Mouse (Mus musculus) gastrocnemius, postnatal 4 days (tissue): Measurements from ENCODE around the gene Dop1a. TPM values are rescaled to one million over a fixed set of nuclear protein-coding genes. Genes with fewer than 3 reads are reported as not detected.

ENCODE experiments used
- DNase-seq, 2 experiments: peaks; one replicate each; pipeline ENCODE4 v3.0.0; 2021 to 2022; ENCODE audit warnings: low spot score in 2 of 2, mixed read lengths in 2 of 2
- long read RNA-seq, 2 experiments: library from polyadenylated mRNA; stranded (forward); transcript quantifications; one replicate each; pipeline ENCODE4 v2.0.0; 2021
- total RNA-seq, 2 experiments: library from RNA; stranded (reverse); gene quantifications; 2 replicates each; pipeline ENCODE4 v1.2.3; 2021

The Dop1a gene
- total RNA-seq, result 10 to 100 TPM; 22.2 to 28.0 TPM
- long read RNA-seq, experiment 1, partial matches to known transcripts, result 2 of 4 reads
- long read RNA-seq, experiment 1, other reads (novel, unspliced or antisense), result 2 of 4 reads
- long read RNA-seq, experiment 2, partial matches to known transcripts, result 2 of 3 reads
- long read RNA-seq, experiment 2, other reads (novel, unspliced or antisense), result 1 of 3 reads

- DNase-seq, result peak; percentile 90 to 91
These were observed at the start of gene Dop1a for GRCm38 (mm10) chr9:86466990-86467870. TSS of gene Dop1a (plus strand) at chr9:86467154.

DNA sequence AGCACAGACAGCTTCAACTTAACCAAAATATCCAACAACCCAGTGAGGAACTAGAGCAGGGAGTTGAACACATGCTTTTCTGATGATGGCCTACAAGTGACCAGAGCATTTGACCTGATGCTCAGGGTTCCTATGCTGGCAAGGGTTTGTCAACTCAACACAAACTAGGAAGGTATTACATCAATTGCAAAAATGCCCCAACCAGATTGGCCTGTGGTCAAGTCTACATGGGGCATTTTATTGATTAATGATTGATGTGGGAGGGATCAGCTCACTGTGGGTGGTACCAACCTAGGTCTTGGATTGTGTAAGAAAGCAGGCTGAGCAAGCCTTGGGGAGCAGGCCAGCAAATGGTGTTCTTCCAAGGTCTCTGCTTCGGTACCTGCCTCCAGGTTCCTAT is 49.0 kb upstream of the Dop1a start:
- no peak for DNase-seq

DNA sequence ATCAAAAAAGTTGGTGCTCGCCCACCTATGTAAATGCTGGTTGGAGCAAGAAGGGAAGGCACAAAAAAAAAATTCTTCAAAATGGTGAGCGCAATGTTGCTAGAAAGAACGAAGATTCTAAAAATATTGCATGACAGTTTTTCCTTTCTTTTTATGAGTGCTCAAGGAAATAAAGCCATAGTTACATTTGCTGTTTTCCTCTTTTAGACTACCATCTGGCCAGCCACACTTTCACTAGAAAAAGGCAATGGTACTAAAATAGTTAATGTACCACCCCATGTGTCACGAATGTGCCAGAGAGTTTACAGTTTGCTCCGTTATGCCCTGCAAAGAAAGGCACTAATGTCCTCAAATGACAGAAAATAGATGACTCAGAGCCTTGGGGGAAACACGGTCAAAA is 47.6 kb upstream of the Dop1a start:
- no peak for DNase-seq

- no peak for DNase-seq
These were observed 43.6 kb upstream of the Dop1a start for GRCm38 (mm10) chr9:86423331-86423730.

DNA sequence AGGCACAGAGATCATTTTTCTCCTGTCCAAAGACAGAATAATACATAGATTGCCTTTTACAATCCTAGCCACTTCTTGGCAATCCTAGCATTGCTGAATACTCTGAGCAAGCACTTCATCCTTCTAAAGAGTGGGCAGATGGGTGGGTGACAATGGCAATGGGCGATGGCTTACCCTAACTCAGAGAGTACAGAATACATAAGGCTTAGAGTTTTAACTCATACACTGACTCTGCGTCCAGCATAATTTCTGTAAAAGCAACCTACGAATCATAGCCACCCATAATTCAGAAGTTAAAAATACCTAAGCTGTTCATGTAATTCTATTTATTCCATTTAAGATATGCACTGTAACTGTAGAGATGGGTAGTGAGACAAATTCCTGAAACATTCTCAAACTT is 31.4 kb upstream of the Dop1a start:
- no peak for DNase-seq

- DNase-seq, result no peak
These were observed 30.3 kb upstream of the Dop1a start for GRCm38 (mm10) chr9:86436608-86437007.

DNA sequence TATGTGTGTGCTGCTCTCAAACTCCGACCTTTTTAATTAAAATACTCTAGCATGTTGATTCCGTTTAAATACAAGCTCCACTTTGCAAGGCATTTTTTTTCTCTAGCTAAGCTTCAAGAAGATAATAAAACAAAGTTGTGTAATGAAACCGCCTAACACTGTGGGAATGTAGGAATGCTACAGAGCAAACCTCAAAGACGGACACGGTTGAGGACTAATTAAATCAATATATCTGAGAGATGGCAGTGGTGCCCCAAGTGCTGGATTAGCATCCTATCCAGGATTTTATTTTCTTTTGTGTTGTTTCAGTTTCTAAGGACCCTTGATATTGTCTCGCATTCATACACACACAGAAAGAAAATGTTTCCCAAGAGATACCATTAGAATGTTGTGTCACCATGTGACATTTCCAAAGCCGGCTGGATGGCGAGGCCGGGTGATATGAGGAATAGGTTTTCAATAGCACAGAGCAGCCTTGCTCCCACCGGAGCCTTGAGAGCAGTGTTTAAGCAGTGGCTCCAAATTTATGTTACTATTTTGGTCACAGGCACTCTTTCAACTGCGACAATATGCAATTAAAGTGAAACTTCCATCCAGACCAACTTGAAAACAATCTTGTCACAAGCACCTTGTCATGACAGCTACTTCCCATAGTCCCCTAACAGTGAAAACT is 28.5 kb upstream of the Dop1a start:
- DNase-seq, result no peak

- DNase-seq, result no peak
These were observed 24.7 kb upstream of the Dop1a start for GRCm38 (mm10) chr9:86442248-86442647.

DNA sequence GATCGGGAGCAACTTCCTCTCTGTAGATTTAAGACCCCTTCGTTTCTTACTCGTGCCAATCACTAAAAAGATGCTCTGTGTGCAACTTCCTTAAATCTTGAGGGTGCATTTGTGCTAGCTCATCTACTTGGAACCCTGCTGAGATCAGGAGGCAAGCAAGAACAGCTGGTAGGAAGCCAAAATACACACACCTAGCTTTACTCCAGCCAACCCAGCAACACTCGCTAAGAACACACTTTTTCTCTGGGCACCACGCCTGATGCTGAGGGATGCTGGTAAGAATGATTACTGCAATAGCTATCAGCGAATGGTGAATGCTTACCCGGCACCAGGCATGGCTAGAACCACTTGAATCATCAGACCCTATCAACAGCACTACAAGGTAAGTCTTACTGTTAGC is 20.1 kb upstream of the Dop1a start:
- DNase-seq, result no peak

DNA sequence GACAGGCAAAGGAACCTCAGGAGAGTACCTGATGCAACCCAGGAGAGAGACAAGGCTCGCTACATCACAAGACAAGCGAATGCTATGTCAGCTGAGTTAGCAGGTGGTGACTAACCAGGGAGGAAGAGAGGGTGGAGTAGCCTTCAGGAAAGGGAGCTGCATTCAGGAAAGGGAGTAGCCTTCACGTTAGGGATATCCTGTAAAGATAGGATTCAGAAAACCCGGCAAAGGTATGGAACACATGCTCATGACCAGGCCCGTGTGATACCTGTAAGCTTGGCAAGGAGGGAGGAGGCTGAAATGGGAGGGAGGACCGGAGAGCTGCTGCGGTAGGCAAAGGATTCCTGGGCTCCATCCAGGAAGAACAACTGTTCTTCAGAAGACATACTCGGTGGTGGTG is 19.5 kb upstream of the Dop1a start:
- no peak for DNase-seq

GRCm38 (mm10) chr9:86449581-86449980 is 17.4 kb upstream of the Dop1a start:
- peak; percentile 58 to 70 for DNase-seq

- no peak for DNase-seq
These were observed 15.9 kb upstream of the Dop1a start for GRCm38 (mm10) chr9:86451094-86451493.

GRCm38 (mm10) chr9:86451617-86452016 is 15.3 kb upstream of the Dop1a start:
- peak in 1 of 2 experiments; percentile 50 for DNase-seq

DNA sequence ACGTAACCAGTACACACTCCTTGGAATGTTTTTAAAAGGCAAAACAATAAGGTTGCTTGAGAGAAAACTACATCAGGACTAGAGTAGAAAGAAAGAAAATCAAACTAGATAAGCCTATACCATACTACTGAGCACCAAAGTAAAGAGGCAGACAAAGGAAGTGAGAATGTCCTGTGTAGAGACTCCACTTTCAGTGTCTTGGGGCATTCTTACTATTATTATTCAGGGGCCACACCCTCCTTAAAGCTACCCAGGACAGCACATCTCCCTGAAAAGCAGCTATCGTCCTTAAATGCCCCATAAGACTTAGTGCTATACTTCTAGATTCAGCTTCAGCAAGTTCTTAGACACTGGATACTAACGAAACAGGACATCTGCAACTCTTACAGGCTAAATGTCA is 13.3 kb upstream of the Dop1a start:
- no peak for DNase-seq

GRCm38 (mm10) chr9:86464151-86465105 is 2.5 kb upstream of the Dop1a start, which contains the start of gene Ube2cbp:
TSS of gene Ube2cbp (minus strand) at chr9:86464950.
- DNase-seq, result peak; percentile 71 to 85

GRCm38 (mm10) chr9:86475956-86476355 is 9.0 kb downstream of the Dop1a start:
- no peak for DNase-seq

GRCm38 (mm10) chr9:86476763-86477162 is 9.8 kb downstream of the Dop1a start:
- no peak for DNase-seq

- no peak for DNase-seq
These were observed 11.6 kb downstream of the Dop1a start for GRCm38 (mm10) chr9:86478414-86479093.

- no peak for DNase-seq
These were observed 15.3 kb downstream of the Dop1a start for GRCm38 (mm10) chr9:86482236-86482635.

DNA sequence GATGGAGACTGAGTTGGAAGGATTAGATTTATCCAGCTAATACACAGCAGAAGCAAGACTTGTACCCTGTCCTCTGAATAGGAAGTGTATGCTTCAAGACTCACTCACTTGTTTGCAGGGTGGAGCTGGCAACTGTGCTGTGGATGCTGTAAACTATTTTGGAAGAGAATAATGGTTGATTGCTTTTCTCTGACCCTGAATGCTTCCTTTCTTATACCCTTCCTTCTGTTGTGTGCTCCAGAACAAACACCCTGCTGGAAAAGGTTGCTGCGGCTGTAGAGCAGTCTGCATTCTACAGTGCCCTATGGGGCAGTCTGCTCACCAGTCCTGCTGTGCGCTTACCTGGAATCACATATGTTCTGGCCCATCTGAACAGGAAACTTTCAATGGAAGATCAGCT is 24.8 kb downstream of the Dop1a start:
- no peak for DNase-seq
